Mouse (Mus musculus): Measurements from ENCODE around the gene Gm9999. TPM values are rescaled to one million over a fixed set of nuclear protein-coding genes. Genes with fewer than 3 reads are reported as not detected.

Gm9999 gene
- polyA plus RNA-seq, 1 experiment from 2014 or later = not detected

GRCm38 (mm10) chr7:47001125-47001899 lies 17.9 kb downstream of the Gm9999 start:
- Histone ChIP-seq H3K9ac (no peak overlapping the region), H3K4me3 (no peak overlapping the region), H3K4me2 (no peak overlapping the region), H3K27me3 (no peaks in the 10 kb centered on the region), H3K9me3 (no peaks in the 10 kb centered on the region), H3K36me3 (peaks cover 29% of the 10 kb centered on the region), H3K4me1 (replicated peaks) (peaks cover 60% of the 10 kb centered on the region), H3K27ac (replicated peaks) (no peak overlapping the region)
- WGBS = 79% methylated on average over 5 of the region's 5 CpGs
- no peak for ATAC-seq (ENCODE audit: low read depth)

DNA sequence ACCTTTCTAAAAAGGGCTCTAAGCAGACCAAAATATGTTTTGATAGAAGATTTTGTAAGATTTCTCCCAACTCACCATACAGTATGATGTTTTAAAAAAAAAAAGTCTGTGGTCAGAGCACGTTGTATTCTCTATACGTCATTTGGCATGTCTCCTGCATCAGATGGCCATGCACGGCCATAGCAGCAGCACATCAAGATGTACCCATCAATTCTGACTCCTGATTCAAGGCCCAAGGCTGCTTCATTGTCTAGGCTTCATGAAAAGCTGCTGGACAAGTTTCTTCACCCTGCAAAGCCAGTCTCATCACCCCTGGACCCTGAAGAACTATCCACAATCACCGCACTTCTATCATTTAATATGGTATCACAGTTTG lies 18.5 kb downstream of the Gm9999 start:
- Histone ChIP-seq H3K27me3 (no peaks in the 10 kb centered on the region), H3K9ac (0 out of 2 replicates have a peak overlapping the region, but pooled peaks have one; percentile 26), H3K4me1 (replicated peaks) (peaks cover 66% of the 10 kb centered on the region), H3K36me3 (peaks cover 25% of the 10 kb centered on the region), H3K27ac (replicated peaks) (no peak overlapping the region), H3K4me3 (no peak overlapping the region), H3K9me3 (no peaks in the 10 kb centered on the region), H3K4me2 (no peak overlapping the region)
- WGBS = 73% methylated on average over 4 of the region's 4 CpGs
- ATAC-seq (ENCODE audit: low read depth) = no peak

- 16% methylated on average over 3 of the region's 3 CpGs for WGBS
- 0 out of 2 replicates have a peak overlapping the region, but pooled peaks have one; percentile 43 for H3K9ac ChIP-seq
Observed at GRCm38 (mm10) chr7:47003411-47004115, 20.2 kb downstream of the Gm9999 start.

DNA sequence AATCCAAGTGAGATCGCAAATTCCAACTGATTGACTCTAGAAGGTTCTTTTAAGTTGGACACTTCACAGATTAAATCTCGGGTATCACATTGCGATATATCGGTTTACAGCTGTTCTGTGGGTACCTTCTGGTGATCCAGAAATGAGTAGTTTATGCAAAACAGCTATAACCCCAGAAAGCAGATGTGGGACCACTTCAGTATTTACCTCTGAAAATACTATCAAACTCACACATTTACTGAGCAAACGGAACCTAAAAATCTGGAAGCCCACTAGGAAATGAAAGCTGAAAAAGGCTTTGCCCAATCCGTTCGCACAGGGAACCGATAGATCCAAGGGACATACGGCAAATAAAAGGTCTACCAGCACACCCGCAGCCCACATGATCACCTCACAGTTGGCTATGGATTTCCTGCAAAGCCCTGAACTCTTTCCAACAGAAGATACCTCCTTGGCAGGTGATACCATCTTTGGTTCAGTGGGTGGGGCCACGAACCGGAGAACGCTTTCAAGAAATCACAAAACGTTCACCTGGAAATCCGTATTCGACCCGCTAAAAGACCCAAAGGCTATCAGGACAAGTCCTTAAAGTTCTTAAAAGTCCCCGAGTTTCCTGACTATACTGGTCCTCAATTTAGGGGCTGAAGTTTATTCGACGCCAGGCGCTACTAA lies 23.9 kb downstream of the Gm9999 start:
- Histone ChIP-seq H3K4me3 (peak overlapping the region; percentile 70), H3K9me3 (no peaks in the 10 kb centered on the region), H3K27ac (replicated peaks) (peak overlapping the region; percentile 83), H3K27me3 (no peaks in the 10 kb centered on the region), H3K9ac (peak overlapping the region; percentile 74), H3K36me3 (no peaks in the 10 kb centered on the region), H3K4me2 (peak overlapping the region; percentile 86), H3K4me1 (replicated peaks) (peaks cover 68% of the 10 kb centered on the region)
- 24% methylated on average over 21 of the region's 21 CpGs for WGBS
- ATAC-seq (ENCODE audit: low read depth) = no peak

More at GRCm38 (mm10) chr7:47003411-47004115, 20.2 kb downstream of the Gm9999 start:
- Histone ChIP-seq H3K4me1 (replicated peaks) (peaks cover 74% of the 10 kb centered on the region), H3K4me3 (no peak overlapping the region), H3K9me3 (no peaks in the 10 kb centered on the region), H3K27me3 (no peaks in the 10 kb centered on the region), H3K36me3 (peaks cover 8% of the 10 kb centered on the region), H3K4me2 (no peak overlapping the region), H3K27ac (replicated peaks) (peak overlapping the region; percentile 49; the same call in 1 of the 2 replicates)
- no peak for ATAC-seq (ENCODE audit: low read depth)

GRCm38 (mm10) chr7:47007818-47008167 lies 24.4 kb downstream of the Gm9999 start:
- H3K9ac ChIP-seq = peak overlapping the region; percentile 74
- H3K4me2 ChIP-seq = peak overlapping the region; percentile 86
- H3K36me3 ChIP-seq = no peaks in the 10 kb centered on the region
- peak overlapping the region; percentile 70 for H3K4me3 ChIP-seq
- no peaks in the 10 kb centered on the region for H3K9me3 ChIP-seq
- no peaks in the 10 kb centered on the region for H3K27me3 ChIP-seq
- peak overlapping the region; percentile 83 for H3K27ac ChIP-seq (replicated peaks)
- under 1% methylated on average over 25 of the region's 25 CpGs for whole genome bisulfite sequencing
- ATAC-seq (ENCODE audit: low read depth) = peak; percentile 61
- peaks cover 62% of the 10 kb centered on the region for H3K4me1 ChIP-seq (replicated peaks)

- no peaks in the 10 kb centered on the region for H3K27me3 ChIP-seq
- peak within 1 kb of the TSS; percentile 70 for H3K4me3 ChIP-seq
- peak within 1 kb of the TSS; percentile 86 for H3K4me2 ChIP-seq
- H3K27ac ChIP-seq (replicated peaks) = peak within 1 kb of the TSS; percentile 83
- no peaks in the 10 kb centered on the region for H3K9me3 ChIP-seq
- WGBS = 2% methylated on average over 57 of the region's 57 CpGs
- H3K4me1 ChIP-seq (replicated peaks) = peaks cover 56% of the 10 kb centered on the region
- no peaks in the 10 kb centered on the region for H3K36me3 ChIP-seq
- ATAC-seq (ENCODE audit: low read depth) = peak; percentile 96
- H3K9ac ChIP-seq = peak within 1 kb of the TSS; percentile 75
Observed at GRCm38 (mm10) chr7:47008168-47008993, 25.0 kb downstream of the Gm9999 start, which contains the start of gene Spty2d1. TSS of gene Spty2d1 (minus strand) at chr7:47008411.

DNA sequence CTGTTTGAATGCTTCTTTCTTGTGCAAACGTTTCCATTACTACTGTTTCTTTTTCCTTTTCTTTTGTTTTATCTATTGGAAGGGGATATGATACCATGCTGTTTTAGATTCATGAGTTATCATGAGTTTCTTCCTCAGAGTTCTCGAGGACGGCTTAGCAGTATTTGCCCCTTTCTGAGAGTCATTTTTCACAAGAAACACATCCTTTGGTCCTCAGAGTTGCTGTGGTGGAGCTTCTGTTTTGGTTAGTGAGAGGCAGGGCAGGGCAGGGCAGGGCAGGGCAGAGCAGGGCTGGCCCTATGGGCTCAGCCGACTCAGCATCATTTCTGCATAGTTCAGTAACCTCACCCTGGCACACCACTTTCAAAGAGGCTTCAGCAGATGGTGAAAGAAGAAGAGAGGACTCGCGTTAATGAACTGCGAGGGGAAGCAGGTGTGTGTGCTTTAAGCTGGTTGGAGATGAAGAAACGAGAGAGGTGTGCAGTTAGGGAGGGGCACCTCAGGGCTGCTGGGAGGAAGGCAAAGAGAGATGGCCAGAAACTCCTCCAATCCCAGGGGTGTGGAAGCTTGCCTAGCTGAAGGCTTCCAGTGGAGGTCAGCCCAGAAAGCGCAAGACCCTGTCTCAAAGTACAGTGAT lies 29.9 kb downstream of the Gm9999 start:
- H3K4me2 ChIP-seq = no peak overlapping the region
- H3K9ac ChIP-seq = no peak overlapping the region
- H3K4me3 ChIP-seq = no peak overlapping the region
- peaks cover 24% of the 10 kb centered on the region for H3K4me1 ChIP-seq (replicated peaks)
- WGBS = 54% methylated on average over 9 of the region's 9 CpGs
- no peaks in the 10 kb centered on the region for H3K27me3 ChIP-seq
- H3K9me3 ChIP-seq = no peaks in the 10 kb centered on the region
- no peak for ATAC-seq (ENCODE audit: low read depth)
- H3K36me3 ChIP-seq = no peaks in the 10 kb centered on the region
- H3K27ac ChIP-seq (replicated peaks) = no peak overlapping the region

GRCm38 (mm10) chr7:47014564-47015389 lies 31.4 kb downstream of the Gm9999 start:
- H3K4me1 ChIP-seq (replicated peaks) = peaks cover 13% of the 10 kb centered on the region
- no peak overlapping the region for H3K27ac ChIP-seq (replicated peaks)
- H3K36me3 ChIP-seq = no peaks in the 10 kb centered on the region
- no peak overlapping the region for H3K9ac ChIP-seq
- no peak overlapping the region for H3K4me3 ChIP-seq
- ATAC-seq (ENCODE audit: low read depth) = no peak
- no peak overlapping the region for H3K4me2 ChIP-seq
- H3K9me3 ChIP-seq = no peaks in the 10 kb centered on the region
- 55% methylated on average over 11 of the region's 11 CpGs for WGBS
- H3K27me3 ChIP-seq = no peaks in the 10 kb centered on the region

DNA sequence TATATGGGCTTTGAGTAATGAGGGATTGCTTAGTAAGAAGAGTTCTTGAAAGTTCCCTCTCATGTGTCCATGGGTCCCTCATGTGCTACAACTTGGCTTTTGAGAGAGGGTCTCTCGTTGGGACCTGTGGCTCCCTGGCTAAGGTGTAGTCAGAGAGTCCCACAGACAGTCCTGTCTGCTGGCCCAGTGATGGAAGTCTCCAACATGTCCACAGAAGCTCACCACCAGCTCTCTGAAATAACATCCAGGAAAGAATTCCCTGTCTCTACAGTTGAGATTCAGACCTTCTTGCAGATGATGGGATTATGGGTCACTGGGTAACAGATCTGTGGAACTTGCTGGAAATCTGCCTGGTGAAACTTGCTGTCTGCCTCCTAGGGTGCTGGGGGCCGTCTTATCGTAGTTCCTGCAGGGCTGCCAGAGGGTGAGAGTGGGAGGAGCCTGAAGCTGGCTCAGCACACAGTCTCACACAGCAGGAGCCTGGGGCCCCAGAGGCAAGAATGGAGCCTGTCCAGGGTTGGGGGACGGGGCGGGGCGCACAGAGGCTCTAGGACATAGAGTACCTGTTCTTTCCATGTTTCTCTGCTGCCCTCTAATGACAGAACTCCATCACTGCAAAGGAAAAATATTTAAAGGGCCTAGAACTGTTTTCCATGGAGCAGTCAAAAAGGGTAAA lies 32.1 kb downstream of the Gm9999 start:
- 9% methylated on average over 6 of the region's 6 CpGs for WGBS
- Histone ChIP-seq H3K27me3 (0 out of 2 replicates have a peak, but pooled peaks cover 2% of the 10 kb centered on the region), H3K4me1 (replicated peaks) (peaks cover 6% of the 10 kb centered on the region), H3K9me3 (no peaks in the 10 kb centered on the region), H3K9ac (peak overlapping the region; percentile 62), H3K36me3 (no peaks in the 10 kb centered on the region), H3K4me3 (0 out of 2 replicates have a peak overlapping the region, but pooled peaks have one; percentile 11), H3K4me2 (peak overlapping the region; percentile 49), H3K27ac (replicated peaks) (no peak overlapping the region)
- peak; percentile 93 for ATAC-seq (ENCODE audit: low read depth)

DNA sequence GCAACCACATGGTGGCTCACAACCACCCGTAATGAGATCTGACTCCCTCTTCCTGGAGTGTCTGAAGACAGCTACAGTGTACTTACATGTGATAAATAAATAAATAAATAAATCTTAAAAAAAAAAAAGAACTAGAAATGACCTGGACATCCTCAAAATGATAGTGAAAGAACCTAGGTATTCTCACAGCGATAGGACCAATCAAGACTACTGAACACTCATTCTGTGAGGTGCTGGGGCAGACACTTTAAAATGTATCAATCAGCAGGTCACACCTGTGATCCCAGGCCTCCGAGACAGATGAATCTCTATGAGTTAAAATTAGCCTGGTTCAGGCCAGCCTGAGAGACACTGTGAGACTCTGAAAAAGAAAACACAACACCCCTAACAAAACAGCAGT lies 33.2 kb downstream of the Gm9999 start:
- H3K4me1 ChIP-seq (replicated peaks) = peaks cover 6% of the 10 kb centered on the region
- no peaks in the 10 kb centered on the region for H3K36me3 ChIP-seq
- ATAC-seq (ENCODE audit: low read depth) = no peak
- H3K4me3 ChIP-seq = no peak overlapping the region
- WGBS = 83% methylated on average over 3 of the region's 3 CpGs
- H3K9ac ChIP-seq = no peak overlapping the region
- H3K4me2 ChIP-seq = no peak overlapping the region
- no peaks in the 10 kb centered on the region for H3K9me3 ChIP-seq
- H3K27me3 ChIP-seq = 0 out of 2 replicates have a peak, but pooled peaks cover 9% of the 10 kb centered on the region
- H3K27ac ChIP-seq (replicated peaks) = no peak overlapping the region
